Mouse (Mus musculus) liver, adult 2 months (tissue): ENCODE measurements around the gene Tef.

Experiments
- CTCF ChIP-seq: fragments of 200-500 bp; IDR thresholded peaks from 2 replicates; pipeline ENCODE4 v1.5.1; 2011; ENCODE audit warnings: low read depth, low read length, control low read depth
- POLR2A ChIP-seq: fragments of 200-500 bp; IDR thresholded peaks from 2 replicates; pipeline ENCODE4 v1.6.1; 2011; ENCODE audit warnings: low read length, control low read depth; ENCODE audit not compliant: insufficient read depth; ENCODE audit errors: extremely low read depth

- TF ChIP-seq CTCF: no peak
- no peak for TF ChIP-seq POLR2A
Observed at GRCm38 (mm10) chr15:81818404-81818803, 16.2 kb downstream of the Tef start.
